Mouse (Mus musculus): ENCODE data around the gene Phpt1.
"Not testable (repeated sequence)": the region's sequence is repeated elsewhere in the genome, so short reads cannot be mapped to it uniquely, and the experiment has no call there.

Phpt1 gene

GRCm38 (mm10) chr2:25569323-25569722, 5.7 kb downstream of the Phpt1 start:
- in situ Hi-C loops (cut with MboI; ENCODE audit: low pct_unique_long_range_greater_than_20kb in 1 of 2, low sequenced_read_pairs in 2 of 2, unreplicated experiment in 1 of 2): no loop called here

- in situ Hi-C loops (cut with MboI; ENCODE audit: low pct_unique_long_range_greater_than_20kb in 1 of 2, low sequenced_read_pairs in 2 of 2, unreplicated experiment in 1 of 2): no loop called here
These were observed 6.5 kb downstream of the Phpt1 start for GRCm38 (mm10) chr2:25568473-25569019.

GRCm38 (mm10) chr2:25566558-25566957, 8.5 kb downstream of the Phpt1 start:
- in situ Hi-C loops (cut with MboI; ENCODE audit: low pct_unique_long_range_greater_than_20kb in 1 of 2, low sequenced_read_pairs in 2 of 2, unreplicated experiment in 1 of 2): no loop called here

GRCm38 (mm10) chr2:25565741-25566140, 9.3 kb downstream of the Phpt1 start:
- in situ Hi-C loops (cut with MboI; ENCODE audit: low pct_unique_long_range_greater_than_20kb in 1 of 2, low sequenced_read_pairs in 2 of 2, unreplicated experiment in 1 of 2): no loop called here

- in situ Hi-C loops (cut with MboI; ENCODE audit: low pct_unique_long_range_greater_than_20kb in 1 of 2, low sequenced_read_pairs in 2 of 2, unreplicated experiment in 1 of 2): no loop called here
These were observed 13.1 kb downstream of the Phpt1 start for GRCm38 (mm10) chr2:25561946-25562345.

- in situ Hi-C loops (cut with MboI; ENCODE audit: low pct_unique_long_range_greater_than_20kb in 1 of 2, low sequenced_read_pairs in 2 of 2, unreplicated experiment in 1 of 2): no loop called here
These were observed 14.5 kb downstream of the Phpt1 start for GRCm38 (mm10) chr2:25560551-25560950.

GRCm38 (mm10) chr2:25558774-25559173, 16.2 kb downstream of the Phpt1 start:
- in situ Hi-C loops (cut with MboI; ENCODE audit: low pct_unique_long_range_greater_than_20kb in 1 of 2, low sequenced_read_pairs in 2 of 2, unreplicated experiment in 1 of 2): no loop called here

GRCm38 (mm10) chr2:25557964-25558360, 17.1 kb downstream of the Phpt1 start:
- in situ Hi-C loops (cut with MboI; ENCODE audit: low pct_unique_long_range_greater_than_20kb in 1 of 2, low sequenced_read_pairs in 2 of 2, unreplicated experiment in 1 of 2): no loop called here

GRCm38 (mm10) chr2:25557221-25557963, 17.6 kb downstream of the Phpt1 start, which contains the start of gene Edf1:
TSS of gene Edf1 (plus strand) at chr2:25557847.
- in situ Hi-C loops (cut with MboI; ENCODE audit: low pct_unique_long_range_greater_than_20kb in 1 of 2, low sequenced_read_pairs in 2 of 2, unreplicated experiment in 1 of 2): no loop called here

GRCm38 (mm10) chr2:25556296-25556695, 18.7 kb downstream of the Phpt1 start:
- in situ Hi-C loops (cut with MboI; ENCODE audit: low pct_unique_long_range_greater_than_20kb in 1 of 2, low sequenced_read_pairs in 2 of 2, unreplicated experiment in 1 of 2): no loop called here

- in situ Hi-C loops (cut with MboI; ENCODE audit: low pct_unique_long_range_greater_than_20kb in 1 of 2, low sequenced_read_pairs in 2 of 2, unreplicated experiment in 1 of 2): not testable (repeated sequence)
These were observed 19.5 kb downstream of the Phpt1 start for GRCm38 (mm10) chr2:25555479-25555878.

GRCm38 (mm10) chr2:25553171-25553786, 21.7 kb downstream of the Phpt1 start:
- in situ Hi-C loops (cut with MboI; ENCODE audit: low pct_unique_long_range_greater_than_20kb in 1 of 2, low sequenced_read_pairs in 2 of 2, unreplicated experiment in 1 of 2): not testable (repeated sequence)

- in situ Hi-C loops (cut with MboI; ENCODE audit: low pct_unique_long_range_greater_than_20kb in 1 of 2, low sequenced_read_pairs in 2 of 2, unreplicated experiment in 1 of 2): no loop called here
These were observed 23.8 kb downstream of the Phpt1 start for GRCm38 (mm10) chr2:25551186-25551585.

GRCm38 (mm10) chr2:25549021-25549991, 25.7 kb downstream of the Phpt1 start:
- in situ Hi-C loops (cut with MboI; ENCODE audit: low pct_unique_long_range_greater_than_20kb in 1 of 2, low sequenced_read_pairs in 2 of 2, unreplicated experiment in 1 of 2): no loop called here

- in situ Hi-C loops (cut with MboI; ENCODE audit: low pct_unique_long_range_greater_than_20kb in 1 of 2, low sequenced_read_pairs in 2 of 2, unreplicated experiment in 1 of 2): no loop called here
These were observed 28.1 kb downstream of the Phpt1 start, which contains the start of gene Traf2 for GRCm38 (mm10) chr2:25546811-25547491. TSS of gene Traf2 (minus strand) at chr2:25546940.

- in situ Hi-C loops (cut with MboI; ENCODE audit: low pct_unique_long_range_greater_than_20kb in 1 of 2, low sequenced_read_pairs in 2 of 2, unreplicated experiment in 1 of 2): no loop called here
These were observed 28.8 kb downstream of the Phpt1 start for GRCm38 (mm10) chr2:25545996-25546810.

GRCm38 (mm10) chr2:25541644-25542367, 33.2 kb downstream of the Phpt1 start:
- in situ Hi-C loops (cut with MboI; ENCODE audit: low pct_unique_long_range_greater_than_20kb in 1 of 2, low sequenced_read_pairs in 2 of 2, unreplicated experiment in 1 of 2): no loop called here

Measured in mouse embryonic stem cell (cell line).